Mouse (Mus musculus): ENCODE data around the gene Asna1.

Asna1 gene

DNA sequence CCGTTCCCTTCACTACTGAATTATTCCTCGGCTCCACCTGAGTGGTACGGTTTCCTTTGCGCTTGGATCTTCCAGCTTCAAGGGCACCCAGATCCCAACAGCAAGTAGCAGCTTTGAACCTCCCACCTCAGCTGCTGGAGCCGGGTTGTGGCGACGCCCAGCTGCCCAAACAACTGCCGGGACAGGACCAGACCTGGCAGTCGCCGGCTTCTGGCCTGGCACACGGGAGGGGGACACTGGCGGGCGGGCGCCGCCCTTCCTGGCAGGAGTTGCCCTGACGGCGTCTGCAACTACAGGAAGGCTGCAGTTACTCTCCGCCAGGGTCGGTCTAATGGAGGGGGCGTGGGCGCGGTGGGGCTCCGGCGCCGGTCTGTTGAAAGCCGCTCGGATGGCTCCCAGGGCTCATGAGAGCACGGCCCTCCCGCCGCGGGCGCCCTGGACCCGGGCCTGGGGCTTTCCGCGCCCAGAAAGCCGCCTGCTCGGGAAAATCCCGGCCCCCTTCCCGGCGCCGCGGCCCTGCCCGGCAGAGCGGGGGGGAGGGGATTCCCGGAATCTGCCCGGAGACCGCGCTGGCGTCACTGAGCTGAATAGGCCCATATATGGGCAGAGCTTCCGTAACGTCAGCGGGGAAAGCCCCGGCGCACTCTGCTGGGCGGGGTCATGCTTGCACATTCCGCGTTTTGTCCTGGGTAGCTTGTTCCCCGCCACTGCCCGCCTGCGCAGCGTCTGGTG, 48.9 kb downstream of the Asna1 start:
- DNase-seq (ENCODE audit: extremely low spot score, low spot score): peak; percentile 94

DNA sequence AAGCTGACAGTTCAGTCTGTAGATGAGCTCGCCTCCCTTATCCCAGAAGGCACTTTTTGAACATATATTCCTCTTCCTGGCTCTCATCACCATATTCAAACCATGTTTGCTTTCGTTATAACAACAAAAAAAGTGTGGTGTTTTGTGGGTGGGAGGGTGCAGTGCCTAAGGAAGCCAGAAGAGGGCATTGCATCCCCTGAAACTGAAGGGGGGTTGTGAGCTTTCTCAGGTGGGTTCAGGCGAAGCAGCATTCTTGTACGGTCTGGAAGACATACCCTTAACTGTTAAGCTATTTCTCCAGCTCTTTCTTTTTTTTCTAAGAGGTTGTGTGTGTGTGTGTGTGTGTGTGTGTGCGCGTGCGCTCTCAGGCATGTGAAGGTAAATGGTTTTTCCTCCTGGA, 49.6 kb downstream of the Asna1 start:
- peak; percentile 63 for DNase-seq (ENCODE audit: extremely low spot score, low spot score)

DNA sequence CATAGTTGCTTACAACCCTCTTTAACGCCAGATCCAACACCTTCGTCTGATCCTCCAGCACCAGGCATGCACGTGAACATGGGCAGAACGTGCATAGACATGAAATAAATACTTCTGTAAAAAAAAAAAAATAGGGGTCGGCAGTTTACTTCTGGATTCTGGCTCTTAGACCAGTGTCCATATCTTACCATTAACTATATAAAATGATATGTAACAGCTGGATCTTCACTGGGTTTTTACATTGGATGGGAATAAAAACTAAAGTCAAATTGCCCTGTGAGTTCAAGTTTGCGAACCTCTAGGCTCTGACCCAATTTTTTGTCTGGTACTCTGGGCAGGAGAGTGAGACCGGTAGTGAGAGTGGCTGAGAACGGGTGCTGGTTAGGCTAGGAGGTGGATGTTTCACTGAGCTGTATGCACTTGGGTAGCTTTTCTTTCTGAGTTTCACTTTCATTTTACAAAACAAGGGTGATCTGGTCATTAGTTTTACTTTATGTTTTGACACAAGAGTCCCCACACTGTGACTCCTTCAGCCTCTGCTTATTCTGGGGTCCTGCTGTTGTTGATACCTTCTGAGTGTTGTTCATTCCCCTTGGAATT, 50.4 kb downstream of the Asna1 start:
- DNase-seq (ENCODE audit: extremely low spot score, low spot score): no peak

DNA sequence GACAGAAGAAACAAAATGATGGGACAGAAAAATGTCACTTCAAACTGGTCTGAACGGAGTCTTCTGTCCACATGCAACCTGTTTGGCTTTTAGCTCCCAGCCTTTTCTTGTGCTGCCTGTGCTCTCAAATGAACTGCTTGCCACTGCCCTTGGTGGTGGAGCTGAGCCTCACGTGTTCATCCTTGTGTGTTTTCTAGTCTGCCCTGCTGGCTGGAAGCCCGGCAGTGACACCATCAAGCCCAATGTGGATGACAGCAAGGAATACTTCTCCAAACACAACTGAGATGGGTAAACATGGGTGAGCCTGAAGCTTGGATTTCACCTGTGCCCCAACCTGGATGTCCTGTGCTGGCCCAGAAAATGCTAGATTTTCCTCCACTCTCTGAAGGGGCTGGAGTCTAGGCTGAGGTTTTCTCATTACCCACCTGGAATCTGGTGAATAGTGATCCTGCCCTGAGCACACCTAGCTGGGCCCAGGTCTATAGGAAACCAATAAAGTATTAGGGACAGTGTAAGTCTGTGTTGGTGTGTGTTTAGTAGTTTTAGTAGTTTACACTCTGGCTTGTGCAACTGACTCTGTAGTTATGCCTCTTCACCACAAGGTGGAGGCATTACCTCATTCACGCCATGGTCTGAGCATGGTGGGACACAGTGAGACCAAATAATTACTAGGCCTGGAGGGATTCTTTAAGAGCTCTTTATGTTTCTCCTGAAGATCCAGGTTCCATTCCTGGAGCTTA, 51.1 kb downstream of the Asna1 start:
- DNase-seq (ENCODE audit: extremely low spot score, low spot score): peak; percentile 41

DNA sequence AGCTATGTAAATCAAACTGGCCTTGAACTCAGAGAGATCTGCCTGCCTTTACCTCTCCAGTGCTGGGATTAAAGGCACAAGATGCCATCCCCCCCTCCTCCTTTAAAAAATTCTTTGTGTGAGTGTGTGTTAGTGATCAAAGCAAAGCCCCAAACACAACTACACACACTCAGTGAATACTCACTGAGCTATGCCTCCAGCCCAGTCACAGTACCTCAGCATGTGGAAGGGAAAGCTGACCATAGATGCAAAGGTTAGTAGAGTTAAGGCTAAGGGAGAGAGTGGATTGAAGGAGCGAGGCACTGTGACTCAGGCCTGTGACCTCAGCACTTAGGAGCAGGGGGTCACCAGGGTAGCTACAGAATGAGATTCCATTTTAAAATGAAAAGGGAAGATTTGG, 52.0 kb downstream of the Asna1 start:
- no peak for DNase-seq (ENCODE audit: extremely low spot score, low spot score)

DNA sequence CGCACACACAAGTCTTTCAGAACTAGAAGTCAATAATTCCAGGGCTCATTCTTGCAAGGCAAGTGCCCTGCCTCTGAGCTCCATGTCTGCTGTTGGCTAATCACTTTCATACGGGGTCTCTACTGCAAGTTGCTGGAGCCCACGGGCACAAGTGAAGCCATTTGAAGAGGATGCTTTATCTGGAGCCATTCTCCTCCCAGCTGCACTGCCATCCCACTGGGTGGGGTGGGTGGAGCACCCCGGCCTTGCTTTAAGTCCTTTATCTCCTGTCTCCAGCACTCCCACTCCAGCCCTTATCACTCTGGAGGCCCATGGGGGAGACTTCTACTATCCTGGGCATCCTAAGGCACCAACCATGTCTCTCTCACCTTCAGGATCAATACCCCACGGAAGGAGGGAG, 54.2 kb downstream of the Asna1 start:
- DNase-seq (ENCODE audit: extremely low spot score, low spot score): no peak

DNA sequence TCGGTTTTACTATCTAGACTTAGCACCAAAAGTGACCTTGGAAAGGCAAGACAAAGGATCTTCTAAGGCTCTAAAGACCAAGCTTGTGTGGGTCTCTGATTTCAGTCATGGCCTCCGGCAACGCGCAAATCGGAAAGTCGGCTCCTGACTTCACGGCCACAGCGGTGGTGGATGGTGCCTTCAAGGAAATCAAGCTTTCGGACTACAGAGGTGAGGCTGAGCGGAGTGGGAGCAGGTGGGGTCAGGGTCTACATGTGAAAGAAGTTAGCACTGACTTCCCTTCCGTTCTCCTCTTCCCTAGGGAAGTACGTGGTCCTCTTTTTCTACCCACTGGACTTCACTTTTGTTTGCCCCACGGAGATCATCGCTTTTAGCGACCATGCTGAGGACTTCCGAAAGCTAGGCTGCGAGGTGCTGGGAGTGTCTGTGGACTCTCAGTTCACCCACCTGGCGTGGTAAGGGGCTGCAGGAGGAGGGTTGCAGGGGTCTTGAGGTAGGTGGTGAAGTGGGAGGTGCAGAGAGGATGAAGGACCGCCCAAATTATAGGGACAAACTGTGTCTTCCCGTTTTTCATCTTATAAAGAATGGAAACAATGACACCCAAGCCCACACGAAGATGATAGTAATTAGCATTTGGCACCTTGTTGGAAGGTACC, 54.8 kb downstream of the Asna1 start:
- DNase-seq (ENCODE audit: extremely low spot score, low spot score): no peak

DNA sequence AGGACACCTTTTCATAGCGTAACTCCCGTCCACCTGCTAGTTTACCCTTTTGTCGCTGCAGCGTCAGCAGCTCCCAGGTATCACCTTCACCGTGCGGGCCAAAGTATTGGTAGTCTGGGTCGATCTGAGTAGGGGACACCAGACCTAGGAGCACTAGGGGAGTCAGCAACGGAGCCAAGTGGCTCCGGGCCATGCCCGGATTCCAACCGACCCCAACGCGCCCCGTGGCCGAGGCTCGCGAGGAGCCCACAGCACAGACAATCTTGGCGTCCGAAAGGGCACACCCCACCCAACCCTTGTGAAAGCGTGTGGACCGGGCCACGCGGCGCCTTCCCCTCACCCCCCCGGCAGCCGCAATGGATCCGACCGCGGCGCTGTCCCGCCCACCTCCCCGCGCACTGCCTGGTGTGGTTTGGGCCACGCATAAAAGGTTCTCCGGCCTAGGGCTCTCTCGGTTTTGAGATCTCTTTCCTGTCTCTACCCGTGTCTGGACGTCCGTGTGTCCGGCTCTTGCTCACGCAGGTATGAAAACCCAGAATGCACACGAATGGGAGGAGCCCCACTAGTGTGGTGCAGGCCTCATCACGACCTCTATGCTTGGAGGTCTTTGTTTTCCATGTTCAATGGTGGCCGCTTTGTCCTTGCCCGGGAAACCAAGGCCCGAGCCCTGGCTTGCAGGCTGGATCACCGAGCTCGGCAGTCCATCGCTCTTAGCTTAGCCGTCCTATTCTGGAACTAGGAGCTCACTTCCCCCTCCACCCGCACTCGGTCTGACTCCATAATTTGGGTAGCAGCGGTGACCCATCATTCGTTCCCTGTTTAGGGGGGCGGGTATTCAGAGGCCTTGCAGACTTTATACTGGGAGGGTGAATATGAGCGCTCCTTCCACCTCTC, 55.6 kb downstream of the Asna1 start, which contains the start of the genes Gm49661, Prdx2 and Rnaseh2a:
Gm49661 (minus strand) TSS at position 193 of the 894 bp plus-strand sequence.
Prdx2 (plus strand) TSS at position 347 of the 894 bp plus-strand sequence.
Rnaseh2a (minus strand) TSS at position 527 of the 894 bp plus-strand sequence.
- DNase-seq (ENCODE audit: extremely low spot score, low spot score): peak; percentile 89

DNA sequence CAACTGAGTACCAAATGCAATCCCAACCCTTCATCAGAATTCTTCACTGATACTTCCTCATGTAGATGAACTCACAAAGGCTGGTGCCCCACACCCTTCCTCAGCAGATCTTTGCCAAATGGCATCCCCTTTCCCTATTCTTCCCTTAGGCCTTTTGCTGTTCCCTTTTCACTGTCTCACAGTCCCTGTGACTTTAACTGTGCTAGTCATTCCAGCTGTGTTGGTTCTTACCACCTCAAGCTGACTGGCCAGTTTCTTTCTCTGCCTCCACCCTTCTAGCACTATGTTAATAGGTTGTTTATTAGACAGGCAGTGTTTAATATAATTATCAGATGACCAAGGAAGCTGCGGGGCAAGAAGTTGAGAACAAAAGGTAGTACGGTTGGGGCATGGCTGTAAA, 56.4 kb downstream of the Asna1 start:
- no peak for DNase-seq (ENCODE audit: extremely low spot score, low spot score)
